Mouse (Mus musculus): Measurements from ENCODE around the gene Zfp131.

- no peak for TF ChIP-seq CTCF (IDR thresholded peaks at IDR 0.05; ENCODE audit: low read depth, low read length)
- TF ChIP-seq POLR2A (IDR thresholded peaks at IDR 0.05; ENCODE audit: borderline replicate concordance, low read depth, low read length) = no peak
Measured at GRCm38 (mm10) chr13:119790761-119791579, at the start of gene Zfp131.
